Mouse (Mus musculus): ENCODE measurements around the gene Gal3st2. TPM values are rescaled to one million over a fixed set of nuclear protein-coding genes. Genes with fewer than 3 reads are reported as not detected.

Gal3st2 gene
- total RNA-seq, 1 experiment from 2014 or later, result not detected

Other genes with a start within 250 kb of the Gal3st2 start
- 26.7 to 48.0 TPM (median 46.0 TPM) in 3 replicates for gene Stk25, start 202.6 kb upstream of the Gal3st2 start, total RNA-seq (2017)
- not detected in 3 replicates for gene Bok, start 175.6 kb upstream of the Gal3st2 start, total RNA-seq (2017)
- 21.7 to 86.4 TPM (median 55.1 TPM) in 3 replicates for gene Atg4b, start 109.8 kb upstream of the Gal3st2 start, total RNA-seq (2017)
- gene Thap4, start 106.4 kb upstream of the Gal3st2 start, total RNA-seq (2017), result 6.8 to 26.3 TPM (median 11.5 TPM) in 3 replicates
- gene Dtymk, start 59.4 kb upstream of the Gal3st2 start, total RNA-seq (2017), result 27.4 to 45.3 TPM (median 39.4 TPM) in 3 replicates
- gene Ing5, start 57.3 kb upstream of the Gal3st2 start, total RNA-seq (2017), result 31.0 to 39.7 TPM (median 38.6 TPM) in 3 replicates
- 11.0 to 33.9 TPM (median 14.0 TPM) in 3 replicates for gene D2hgdh, start 36.4 kb upstream of the Gal3st2 start, total RNA-seq (2017)
- 0.53 TPM in 1 of 3 replicates, not detected in the others for gene Gal3st2b, start 57.0 kb downstream of the Gal3st2 start, total RNA-seq (2017)
- gene Gal3st2c, start 129.2 kb downstream of the Gal3st2 start, total RNA-seq (2017), result not detected in 3 replicates
- gene Neu4, start 159.1 kb downstream of the Gal3st2 start, total RNA-seq (2017), result not detected in 3 replicates
- gene Pdcd1, start 191.2 kb downstream of the Gal3st2 start, total RNA-seq (2017), result 0.19 to 1.4 TPM in 2 of 3 replicates, not detected in the other